Mouse (Mus musculus) stomach, embryonic 14.5 days (tissue): ENCODE measurements around the gene Gadd45gip1. TPM values are rescaled to one million over a fixed set of nuclear protein-coding genes. Genes with fewer than 3 reads are reported as not detected.

Experiments
- ATAC-seq: fragments of 200-750 bp; cut with Nextera tagmentation; 2 replicates; pipeline ENCODE4 v1.8.0; 2017; ENCODE audit warnings: low read depth, moderate TSS enrichment; ENCODE audit not compliant: insufficient number of reproducible peaks, insufficient read depth, low FRiP score
- H3K27ac ChIP-seq: fragments of 300-500 bp; sonication (generic); 2 replicates; pipeline ENCODE4 v1.5.1; 2014; ENCODE audit warnings: mild to moderate bottlenecking, low read length, moderate library complexity, mixed read lengths
- H3K27me3 ChIP-seq: fragments of 300-500 bp; sonication (generic); 2 replicates; pipeline ENCODE4 v1.6.1; 2014; ENCODE audit warnings: low read length, control low read depth, mixed read lengths; ENCODE audit not compliant: control insufficient read depth, insufficient read depth
- H3K36me3 ChIP-seq: fragments of 300-500 bp; sonication (generic); 2 replicates; pipeline ENCODE4 v1.6.1; 2014; ENCODE audit warnings: mild to moderate bottlenecking, control low read depth, low read length, moderate library complexity, mixed read lengths; ENCODE audit not compliant: control insufficient read depth, insufficient read depth
- H3K4me1 ChIP-seq: fragments of 300-500 bp; sonication (generic); 2 replicates; pipeline ENCODE4 v1.6.1; 2014; ENCODE audit warnings: low read length, control low read depth, mixed read lengths; ENCODE audit not compliant: control insufficient read depth, insufficient read depth
- H3K4me2 ChIP-seq: fragments of 300-500 bp; sonication (generic); replicated peaks from 2 replicates; pipeline ENCODE4 v1.6.1; 2014; ENCODE audit warnings: low read depth, low read length, control low read depth
- H3K4me3 ChIP-seq: fragments of 300-500 bp; sonication (generic); 2 replicates; pipeline ENCODE4 v1.5.1; 2014; ENCODE audit warnings: low read depth, low read length, control low read depth
- H3K9ac ChIP-seq: fragments of 300-500 bp; sonication (generic); replicated peaks from 2 replicates; pipeline ENCODE4 v1.6.1; 2014; ENCODE audit warnings: low read depth, mild to moderate bottlenecking, control low read depth, low read length, moderate library complexity, mixed read lengths
- H3K9me3 ChIP-seq: fragments of 300-500 bp; sonication (generic); 2 replicates; pipeline ENCODE4 v1.6.1; 2016; ENCODE audit warnings: low read depth, low read length, control low read depth; ENCODE audit not compliant: control insufficient read depth
- WGBS: fragments of 180-500 bp; shearing (Covaris S2); extraction: QIAGEN DNeasy Blood & Tissue Kit; methylation state at CpG from one replicate; pipeline ENCODE4 v1.1.7; 2014; 5-methylcytosine and 5-hydroxymethylcytosine counted together
- polyA plus RNA-seq: library from polyadenylated mRNA; unstranded; fragments of >200 nt; fragmentation: Nextera tagmentation; extraction: Ambion mirVana; gene quantifications from 2 replicates; pipeline ENCODE4 v1.2.1, GENCODE M21; 2014

The Gadd45gip1 gene
- polyA plus RNA-seq, 1 experiment from 2014 or later = 50.5 TPM

DNA sequence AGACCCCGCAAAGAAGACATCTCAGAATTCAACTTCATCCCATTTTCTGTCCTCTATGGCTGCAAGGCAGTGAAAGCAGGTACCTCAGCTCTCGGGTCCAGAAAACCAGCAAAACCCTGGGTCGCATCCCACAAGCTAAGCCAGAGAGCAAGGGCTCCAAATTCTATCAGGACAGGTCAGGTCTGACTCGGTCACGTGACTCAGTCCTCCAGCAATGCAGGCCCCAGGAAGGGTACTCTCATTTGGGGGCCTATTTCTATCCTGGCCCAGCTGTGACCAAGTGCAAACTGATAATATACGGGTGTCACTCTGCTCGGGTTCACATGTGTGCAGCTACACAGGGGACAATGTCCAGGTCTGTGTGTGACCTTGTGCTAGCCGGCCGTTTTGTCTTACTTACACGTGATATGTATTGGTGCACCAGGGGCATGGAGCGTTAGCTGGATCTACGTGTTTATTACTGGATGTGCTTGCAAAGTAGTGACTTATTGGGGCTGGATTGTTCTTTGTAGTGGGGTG lies 38.8 kb upstream of the Gadd45gip1 start:
- no peak for ATAC-seq
- WGBS = 78% methylated on average over 12 of the region's 12 CpGs
- Histone ChIP-seq H3K4me1 (peaks cover 41% of the 10 kb centered on the region), H3K27me3 (peaks cover 13% of the 10 kb centered on the region), H3K9ac (no peak overlapping the region), H3K4me3 (no peak overlapping the region), H3K4me2 (no peak overlapping the region), H3K27ac (no peak overlapping the region), H3K36me3 (peaks cover 12% of the 10 kb centered on the region), H3K9me3 (no peaks in the 10 kb centered on the region)

DNA sequence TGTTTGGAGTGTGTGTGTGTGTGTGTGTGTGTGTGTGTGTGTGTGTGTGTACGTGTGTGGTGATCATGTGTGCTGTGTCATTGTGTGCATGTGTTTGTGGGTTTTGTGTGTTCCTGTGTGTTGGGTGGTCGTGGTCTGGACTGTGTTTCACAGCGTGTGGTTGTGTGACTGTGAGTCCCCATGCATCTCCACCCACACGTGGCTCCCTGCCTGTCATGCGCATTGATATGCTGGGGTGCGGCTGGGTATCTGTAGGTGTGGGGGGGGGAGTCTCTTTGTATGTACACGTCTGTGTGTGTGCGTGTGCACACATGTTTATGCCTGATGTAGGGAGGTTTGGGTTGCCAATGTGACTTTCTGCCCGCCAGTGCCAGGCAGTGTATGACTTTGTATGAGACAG lies 38.2 kb upstream of the Gadd45gip1 start:
- no peak overlapping the region for H3K9ac ChIP-seq
- H3K27me3 ChIP-seq = peaks cover 11% of the 10 kb centered on the region; the same call in 1 of the 2 replicates
- 80% methylated on average over 9 of the region's 9 CpGs for WGBS
- H3K4me2 ChIP-seq = no peak overlapping the region
- ATAC-seq = no peak
- no peak overlapping the region for H3K4me3 ChIP-seq
- peaks cover 12% of the 10 kb centered on the region for H3K36me3 ChIP-seq
- no peak overlapping the region for H3K27ac ChIP-seq
- no peaks in the 10 kb centered on the region for H3K9me3 ChIP-seq
- H3K4me1 ChIP-seq = peaks cover 44% of the 10 kb centered on the region

DNA sequence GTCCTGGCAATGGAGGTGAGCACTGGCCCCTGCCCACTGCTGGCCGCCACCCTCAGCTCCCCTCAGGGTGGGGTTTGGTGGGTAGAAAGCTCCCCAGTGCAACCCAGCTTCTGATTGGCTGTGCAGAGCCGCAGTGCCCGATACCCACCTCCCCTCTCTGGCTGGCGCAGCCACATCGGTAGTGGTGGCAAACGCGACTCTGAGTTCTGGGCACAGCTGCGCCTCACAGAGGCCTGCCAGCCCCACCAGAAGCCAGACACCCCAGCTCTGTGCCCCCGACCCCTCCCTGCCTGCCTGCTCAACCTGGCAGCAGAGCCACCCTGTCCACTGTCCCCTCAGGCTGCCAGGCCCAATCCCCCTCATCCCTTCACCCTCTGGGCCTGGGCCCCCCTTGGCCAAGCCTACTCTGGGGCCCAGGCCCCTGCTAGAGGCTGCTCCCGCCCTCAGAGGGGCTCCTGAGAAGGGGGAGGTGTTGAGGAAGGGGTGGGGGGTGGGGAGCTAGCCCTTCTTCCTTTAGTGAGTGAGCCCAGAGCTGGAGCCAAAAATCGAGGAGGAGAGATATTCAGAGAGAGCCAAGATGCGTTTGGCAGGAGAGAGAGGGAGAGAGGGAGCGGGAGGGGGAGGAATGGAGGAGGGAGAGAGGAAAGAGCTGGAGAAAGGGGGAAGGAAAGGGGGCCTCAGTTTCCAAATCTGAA lies 37.4 kb upstream of the Gadd45gip1 start:
- Histone ChIP-seq H3K27me3 (peaks cover 11% of the 10 kb centered on the region; the same call in 1 of the 2 replicates), H3K4me3 (no peak overlapping the region), H3K4me1 (peaks cover 45% of the 10 kb centered on the region), H3K9me3 (no peaks in the 10 kb centered on the region), H3K4me2 (peak overlapping the region; percentile 34; the same call in 1 of the 2 replicates), H3K9ac (no peak overlapping the region; the same call in 1 of the 2 replicates), H3K27ac (peak overlapping the region; percentile 78; the same call in 1 of the 2 replicates), H3K36me3 (peaks cover 12% of the 10 kb centered on the region)
- WGBS = 55% methylated on average over 13 of the region's 13 CpGs
- peak; percentile 59; the same call in 1 of the 2 replicates for ATAC-seq

DNA sequence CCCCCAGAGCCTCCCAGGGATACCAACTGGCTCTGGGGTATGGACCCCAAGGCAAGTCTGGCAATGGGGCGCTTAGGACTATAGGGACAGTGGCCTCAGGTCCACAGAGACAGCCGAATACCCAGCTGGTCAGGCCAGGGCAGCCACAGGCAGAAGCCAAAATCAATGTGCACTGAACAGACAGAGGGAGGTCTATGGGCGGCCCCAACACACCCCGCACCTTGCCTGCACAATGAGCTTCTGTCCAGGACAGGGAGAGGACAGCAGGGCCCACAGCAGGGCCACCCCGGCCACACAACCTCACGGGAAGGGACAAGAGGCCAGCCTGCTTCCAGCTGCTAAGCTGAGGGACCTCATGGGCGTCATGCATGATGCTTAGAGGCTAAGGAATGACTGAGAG lies 36.8 kb upstream of the Gadd45gip1 start:
- WGBS = 50% methylated on average over 7 of the region's 7 CpGs
- H3K4me2 ChIP-seq = peak overlapping the region; percentile 16; the same call in 1 of the 2 replicates
- no peak overlapping the region for H3K4me3 ChIP-seq
- peaks cover 41% of the 10 kb centered on the region for H3K4me1 ChIP-seq
- peaks cover 11% of the 10 kb centered on the region; the same call in 1 of the 2 replicates for H3K27me3 ChIP-seq
- H3K9ac ChIP-seq = no peak overlapping the region; the same call in 1 of the 2 replicates
- no peaks in the 10 kb centered on the region for H3K9me3 ChIP-seq
- H3K27ac ChIP-seq = peak overlapping the region; percentile 78; the same call in 1 of the 2 replicates
- H3K36me3 ChIP-seq = peaks cover 12% of the 10 kb centered on the region
- ATAC-seq = no peak

DNA sequence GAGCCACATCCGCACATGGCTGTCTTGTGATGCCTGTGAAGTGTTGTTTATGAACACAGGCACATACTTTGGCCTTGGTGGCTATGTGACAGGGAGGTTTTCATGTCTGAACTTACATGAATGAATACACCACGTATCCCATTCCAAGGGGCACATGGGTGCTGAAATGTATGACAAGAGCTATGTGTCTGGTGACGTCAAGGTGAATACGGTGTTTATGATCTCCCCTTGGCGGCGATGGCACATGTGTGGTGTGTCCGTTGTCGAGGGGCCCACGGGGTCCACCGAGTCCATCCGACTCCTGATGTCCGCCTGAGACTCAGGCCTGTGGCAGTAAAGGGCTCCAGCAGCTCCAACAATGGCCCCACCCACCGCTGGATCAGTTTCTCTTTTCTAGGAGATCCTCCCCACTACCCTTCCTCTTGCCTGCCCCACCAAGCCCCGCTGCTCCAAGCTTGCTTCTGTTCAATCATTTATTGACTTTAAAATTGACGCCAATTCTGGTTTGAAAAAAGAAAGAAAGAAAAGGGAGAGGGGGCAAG lies 34.0 kb upstream of the Gadd45gip1 start:
- no peak overlapping the region for H3K27ac ChIP-seq
- no peaks in the 10 kb centered on the region for H3K9me3 ChIP-seq
- no peak overlapping the region for H3K4me2 ChIP-seq
- no peak for ATAC-seq
- H3K36me3 ChIP-seq = peaks cover 12% of the 10 kb centered on the region
- H3K27me3 ChIP-seq = peaks cover 9% of the 10 kb centered on the region; the same call in 1 of the 2 replicates
- WGBS = 82% methylated on average over 15 of the region's 15 CpGs
- H3K9ac ChIP-seq = no peak overlapping the region
- H3K4me3 ChIP-seq = no peak overlapping the region
- H3K4me1 ChIP-seq = peaks cover 30% of the 10 kb centered on the region; the same call in 1 of the 2 replicates

DNA sequence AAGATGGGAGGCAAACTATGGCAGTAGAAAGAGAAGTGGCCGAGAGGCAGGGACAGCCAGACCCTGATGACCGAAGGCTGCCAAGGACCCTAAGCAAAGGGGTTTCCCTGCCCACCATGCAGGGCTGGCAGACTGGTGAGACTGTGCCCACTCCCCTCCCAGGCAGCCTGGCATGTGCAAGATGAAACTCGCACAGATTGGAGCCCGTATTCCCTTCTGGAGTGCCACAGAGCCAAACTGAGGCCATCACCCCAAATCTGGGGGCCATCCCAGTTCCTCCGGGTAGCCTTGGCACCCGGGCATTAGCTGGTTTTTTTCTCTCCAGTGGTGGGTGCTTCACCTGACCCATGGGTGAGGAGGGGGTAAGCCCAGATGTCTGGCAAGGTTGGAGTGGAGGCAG lies 33.4 kb upstream of the Gadd45gip1 start:
- Histone ChIP-seq H3K27ac (no peak overlapping the region), H3K9ac (no peak overlapping the region), H3K4me2 (peak overlapping the region; percentile 83; the same call in 1 of the 2 replicates), H3K4me3 (peak overlapping the region; percentile 61; the same call in 1 of the 2 replicates), H3K27me3 (peaks cover 12% of the 10 kb centered on the region; the same call in 1 of the 2 replicates), H3K4me1 (peaks cover 30% of the 10 kb centered on the region; the same call in 1 of the 2 replicates), H3K9me3 (no peaks in the 10 kb centered on the region), H3K36me3 (peaks cover 12% of the 10 kb centered on the region)
- no peak for ATAC-seq
- WGBS = 70% methylated on average over 6 of the region's 6 CpGs

DNA sequence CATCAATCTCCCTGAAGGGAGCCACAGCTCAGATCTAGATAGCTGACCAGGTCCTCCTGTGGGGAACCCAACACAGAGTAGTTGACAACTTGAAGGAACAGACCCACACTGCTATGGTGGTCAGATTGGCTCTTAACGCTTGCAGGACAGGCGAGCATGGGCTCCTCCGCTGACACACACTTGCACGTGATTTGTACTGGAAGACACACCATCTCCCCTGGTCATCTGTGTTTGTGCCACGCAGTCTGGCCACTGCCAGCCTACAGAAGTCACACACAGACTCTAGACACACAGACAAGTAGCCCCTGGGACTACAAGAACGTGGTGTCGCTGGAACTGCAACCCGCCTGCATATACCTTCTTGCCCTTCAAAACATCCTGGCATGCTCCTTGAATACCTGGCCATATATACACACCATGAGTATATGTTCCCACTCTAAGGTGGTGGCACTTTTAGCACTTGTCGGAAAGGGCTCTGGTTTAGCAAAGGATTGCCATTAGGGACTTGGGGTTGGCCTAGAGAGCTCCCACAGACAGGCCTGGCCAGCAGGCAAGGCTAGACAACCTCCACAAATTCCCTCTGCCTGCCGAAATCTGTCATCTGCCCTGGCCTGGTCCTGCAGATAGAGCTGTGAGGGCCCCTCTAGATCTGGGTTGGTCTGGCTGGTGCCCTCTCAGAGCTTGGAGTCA lies 32.7 kb upstream of the Gadd45gip1 start:
- peak overlapping the region; percentile 27; the same call in 1 of the 2 replicates for H3K27ac ChIP-seq
- peaks cover 12% of the 10 kb centered on the region; the same call in 1 of the 2 replicates for H3K27me3 ChIP-seq
- no peaks in the 10 kb centered on the region for H3K9me3 ChIP-seq
- peak overlapping the region; percentile 97 for H3K9ac ChIP-seq
- peak overlapping the region; percentile 61 for H3K4me3 ChIP-seq
- no peak for ATAC-seq
- peaks cover 29% of the 10 kb centered on the region; the same call in 1 of the 2 replicates for H3K4me1 ChIP-seq
- peaks cover 12% of the 10 kb centered on the region for H3K36me3 ChIP-seq
- WGBS = 54% methylated on average over 10 of the region's 10 CpGs
- H3K4me2 ChIP-seq = peak overlapping the region; percentile 83
